Mouse (Mus musculus) midbrain, embryonic 10.5 days (tissue): ENCODE data around the gene Srgap1. TPM values are rescaled to one million over a fixed set of nuclear protein-coding genes. Genes with fewer than 3 reads are reported as not detected.

ENCODE experiments used
- DNase-seq: peaks from one replicate; pipeline ENCODE4 v3.0.0-alpha.2; 2017; ENCODE audit warnings: low spot score
- H3K27ac ChIP-seq: fragments of 300-500 bp; sonication (generic); replicated peaks from 2 replicates; pipeline ENCODE4 v1.5.1; 2016; ENCODE audit warnings: mild to moderate bottlenecking
- H3K27me3 ChIP-seq: fragments of 300-500 bp; sonication (generic); 2 replicates; pipeline ENCODE4 v1.6.1; 2016; ENCODE audit warnings: low read depth, mild to moderate bottlenecking; ENCODE audit not compliant: poor library complexity, severe bottlenecking
- H3K36me3 ChIP-seq: fragments of 300-500 bp; sonication (generic); 2 replicates; pipeline ENCODE4 v1.6.1; 2016; ENCODE audit warnings: mild to moderate bottlenecking, moderate library complexity
- H3K4me1 ChIP-seq: fragments of 300-500 bp; sonication (generic); 2 replicates; pipeline ENCODE4 v1.6.1; 2016
- H3K4me3 ChIP-seq: fragments of 300-500 bp; sonication (generic); 2 replicates; pipeline ENCODE4 v1.5.1; 2016; ENCODE audit warnings: mild to moderate bottlenecking, moderate library complexity
- H3K9me3 ChIP-seq: fragments of 300-500 bp; sonication (generic); replicated peaks from 2 replicates; pipeline ENCODE4 v1.6.1; 2016; ENCODE audit warnings: mild to moderate bottlenecking
- WGBS: fragments of 180-500 bp; shearing (Covaris S2); methylation state at CpG from one replicate; pipeline ENCODE4 v1.1.7; 2016; 5-methylcytosine and 5-hydroxymethylcytosine counted together
- polyA plus RNA-seq: library from polyadenylated mRNA; unstranded; fragments of >200 nt; fragmentation: Nextera tagmentation; extraction: Ambion mirVana; gene quantifications from 2 replicates; pipeline ENCODE4 v1.2.1, GENCODE M21; 2016

Gene Srgap1
- polyA plus RNA-seq, 1 experiment from 2014 or later: 11.5 TPM

DNA sequence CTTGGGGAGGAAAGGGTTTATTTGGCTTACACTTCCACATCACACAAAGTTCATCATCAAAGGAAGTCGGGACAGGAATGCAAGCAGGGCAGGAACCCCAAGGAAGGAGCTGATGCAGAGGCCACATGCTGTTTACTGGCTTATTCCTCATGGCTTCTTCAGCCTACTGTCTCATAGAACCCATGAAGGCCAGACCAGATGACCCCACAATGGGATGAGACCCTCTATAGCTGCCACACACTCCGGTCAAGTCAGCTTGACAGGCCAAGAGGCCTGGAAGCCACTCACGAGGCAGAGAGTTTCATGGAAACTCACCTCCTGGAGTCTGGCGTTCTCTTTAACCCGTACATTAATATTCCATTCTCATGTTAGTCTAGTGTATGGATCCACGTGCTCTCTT is 34.8 kb downstream of the Srgap1 start:
- Histone ChIP-seq H3K36me3 (no peaks in the 10 kb centered on the region; the same call in 1 of the 2 replicates), H3K27ac (no peak overlapping the region), H3K27me3 (no peaks in the 10 kb centered on the region), H3K4me1 (peaks cover 23% of the 10 kb centered on the region), H3K4me3 (no peak overlapping the region), H3K9me3 (no peaks in the 10 kb centered on the region)
- 93% methylated on average over 6 of the region's 6 CpGs for WGBS
- no peak for DNase-seq

DNA sequence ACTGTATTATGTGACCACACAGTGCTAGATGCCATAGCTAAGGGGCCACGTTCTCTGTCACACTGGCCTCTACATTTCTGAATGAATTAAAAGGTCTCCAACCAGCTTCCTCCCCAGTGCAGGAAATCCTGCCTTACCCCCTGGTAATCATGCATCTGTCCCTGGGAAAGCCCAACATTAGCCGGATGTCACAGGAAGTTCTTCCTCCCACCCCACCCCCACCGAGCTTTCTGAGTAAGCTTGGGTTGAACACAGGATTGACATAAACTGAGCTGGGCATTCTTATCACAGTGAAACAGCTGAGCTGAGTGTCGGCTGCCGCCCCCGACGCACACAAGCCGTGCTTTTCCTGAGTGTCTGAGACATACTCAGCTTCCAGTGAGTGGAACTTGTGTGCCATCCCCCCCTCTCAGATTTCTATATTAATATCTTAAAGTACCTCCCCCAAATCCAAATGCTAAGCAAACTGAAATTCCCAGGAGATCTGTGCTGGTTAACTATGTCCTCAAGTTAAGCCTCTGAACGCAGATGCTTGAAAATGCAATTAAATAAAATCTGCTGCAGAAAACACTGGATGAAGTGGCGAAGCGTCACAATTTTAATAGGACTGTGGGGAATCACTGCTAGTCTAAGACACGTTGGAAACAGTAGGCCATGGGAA is 38.3 kb downstream of the Srgap1 start:
- Histone ChIP-seq H3K27me3 (no peaks in the 10 kb centered on the region), H3K9me3 (no peaks in the 10 kb centered on the region), H3K27ac (peak overlapping the region; percentile 47; the same call in 1 of the 2 replicates), H3K36me3 (no peaks in the 10 kb centered on the region; the same call in 1 of the 2 replicates), H3K4me1 (peaks cover 25% of the 10 kb centered on the region), H3K4me3 (no peak overlapping the region)
- WGBS: 75% methylated on average over 12 of the region's 12 CpGs
- no peak for DNase-seq

DNA sequence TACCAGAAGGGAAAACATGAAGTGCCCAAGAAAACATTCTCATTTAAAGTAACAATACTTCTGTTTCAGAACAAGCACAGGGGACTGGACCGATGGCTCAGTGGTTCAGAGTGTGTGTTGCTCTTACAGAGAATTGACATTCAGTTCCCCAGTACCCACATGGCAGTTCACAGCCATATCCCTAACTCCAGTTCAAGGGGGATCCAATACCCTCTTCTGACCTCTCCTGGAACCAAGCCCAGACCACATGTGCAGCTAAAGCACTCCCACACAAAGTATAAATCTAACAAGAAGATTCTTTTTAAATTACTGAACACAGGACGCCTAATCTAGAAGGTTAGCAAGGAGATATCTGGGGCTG is 38.8 kb downstream of the Srgap1 start:
- Histone ChIP-seq H3K36me3 (no peaks in the 10 kb centered on the region; the same call in 1 of the 2 replicates), H3K4me1 (peaks cover 25% of the 10 kb centered on the region), H3K9me3 (no peaks in the 10 kb centered on the region), H3K4me3 (no peak overlapping the region), H3K27me3 (no peaks in the 10 kb centered on the region), H3K27ac (no peak overlapping the region)
- DNase-seq: no peak
- 84% methylated on average over 2 of the region's 2 CpGs for WGBS

DNA sequence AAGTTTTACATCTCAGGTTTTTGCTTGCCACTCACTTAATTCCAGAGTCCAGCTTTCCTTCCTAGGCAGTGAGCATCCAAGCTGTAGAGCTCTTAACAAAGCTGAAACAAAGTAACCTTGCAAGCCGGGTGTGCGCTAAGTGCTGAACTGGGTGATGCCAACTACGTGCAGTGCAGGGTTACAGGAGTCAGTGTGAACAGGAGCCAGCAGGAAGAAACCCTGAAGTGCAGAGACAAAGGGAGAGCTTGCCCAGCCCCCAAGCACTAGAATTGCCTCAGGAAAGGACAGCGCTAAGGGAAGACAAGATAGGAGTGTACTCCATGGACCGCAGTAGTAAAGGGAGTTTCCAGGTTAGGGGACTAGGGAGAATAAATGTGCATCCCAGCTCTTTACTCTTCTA is 40.5 kb downstream of the Srgap1 start:
- WGBS: 50% methylated on average over 5 of the region's 5 CpGs
- DNase-seq: no peak

DNA sequence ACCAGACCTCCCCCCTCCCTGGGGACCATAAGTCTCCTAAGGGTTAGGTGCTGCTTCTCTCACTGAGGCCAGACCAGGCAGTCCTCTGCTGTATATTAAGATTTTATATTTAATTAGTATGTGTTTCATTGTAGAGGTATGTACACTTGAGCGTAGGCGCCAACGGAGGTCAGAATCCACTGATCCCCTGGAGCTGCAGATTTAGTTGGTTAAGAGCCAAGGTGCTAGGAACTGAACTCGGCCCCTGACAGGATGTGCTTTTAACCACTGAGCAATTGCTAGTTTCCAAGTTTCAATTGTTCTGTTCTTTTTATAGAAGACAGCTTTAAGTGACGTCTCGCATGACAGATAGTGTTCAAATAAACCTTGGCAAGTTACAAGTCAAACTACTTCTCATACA is 41.0 kb downstream of the Srgap1 start:
- WGBS: 91% methylated on average over 6 of the region's 6 CpGs
- H3K4me1 ChIP-seq: peaks cover 25% of the 10 kb centered on the region
- peaks cover 7% of the 10 kb centered on the region for H3K9me3 ChIP-seq
- no peak overlapping the region for H3K4me3 ChIP-seq
- DNase-seq: no peak
- no peaks in the 10 kb centered on the region for H3K27me3 ChIP-seq
- peaks cover 15% of the 10 kb centered on the region for H3K36me3 ChIP-seq
- no peak overlapping the region for H3K27ac ChIP-seq

More for the DNA sequence above, 40.5 kb downstream of the Srgap1 start:
- Histone ChIP-seq H3K36me3 (peaks cover 15% of the 10 kb centered on the region), H3K27me3 (no peaks in the 10 kb centered on the region), H3K4me1 (peaks cover 25% of the 10 kb centered on the region), H3K9me3 (peaks cover 7% of the 10 kb centered on the region), H3K27ac (peak overlapping the region; percentile 9; the same call in 1 of the 2 replicates), H3K4me3 (no peak overlapping the region)

DNA sequence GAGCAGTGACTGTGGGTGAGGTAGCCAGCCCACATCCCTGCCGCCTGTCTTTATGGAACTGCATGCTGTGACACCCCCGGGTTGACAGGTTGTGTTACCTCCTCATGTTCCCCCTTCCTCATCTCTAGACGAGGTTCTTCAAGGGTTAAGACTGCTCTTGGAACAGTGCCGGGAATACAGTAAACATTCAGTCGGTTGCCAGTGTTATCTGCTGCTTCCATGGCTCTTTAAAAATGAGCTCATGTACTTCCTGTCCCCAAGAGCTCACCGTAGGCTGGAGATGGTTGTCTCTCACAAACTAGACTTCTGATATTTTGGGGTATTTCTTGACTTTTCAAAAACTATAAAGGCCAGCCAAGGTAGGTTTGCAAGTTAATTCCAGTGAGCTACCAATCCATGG is 41.6 kb downstream of the Srgap1 start:
- H3K36me3 ChIP-seq: peaks cover 15% of the 10 kb centered on the region
- H3K9me3 ChIP-seq: peaks cover 7% of the 10 kb centered on the region
- H3K27ac ChIP-seq: no peak overlapping the region
- peaks cover 25% of the 10 kb centered on the region for H3K4me1 ChIP-seq
- H3K4me3 ChIP-seq: no peak overlapping the region
- no peaks in the 10 kb centered on the region for H3K27me3 ChIP-seq
- WGBS: 84% methylated on average over 6 of the region's 6 CpGs
- DNase-seq: no peak

DNA sequence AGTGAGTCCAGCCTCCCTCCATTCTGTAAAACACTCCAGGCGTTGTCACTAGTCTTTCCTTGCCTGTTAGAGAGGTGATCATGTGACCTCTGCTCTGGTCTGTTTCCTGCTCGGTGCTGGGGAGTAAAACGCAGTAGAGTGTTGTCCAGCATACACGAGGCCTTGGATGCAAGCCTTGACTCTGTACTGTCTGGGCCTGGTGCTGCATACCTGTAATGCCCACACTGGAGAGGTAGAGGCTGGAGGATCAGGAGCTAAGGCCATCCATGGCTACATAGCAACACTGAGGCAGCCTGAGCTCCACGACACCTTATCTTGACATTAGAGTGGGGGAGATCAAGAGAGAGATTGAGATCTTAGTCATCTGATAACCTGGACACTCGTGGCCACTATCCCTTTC is 44.2 kb downstream of the Srgap1 start:
- DNase-seq: no peak
- H3K4me3 ChIP-seq: no peak overlapping the region
- H3K36me3 ChIP-seq: peaks cover 15% of the 10 kb centered on the region
- H3K27ac ChIP-seq: no peak overlapping the region
- peaks cover 33% of the 10 kb centered on the region for H3K4me1 ChIP-seq
- no peaks in the 10 kb centered on the region for H3K27me3 ChIP-seq
- peaks cover 7% of the 10 kb centered on the region for H3K9me3 ChIP-seq
- 87% methylated on average over 6 of the region's 6 CpGs for WGBS

DNA sequence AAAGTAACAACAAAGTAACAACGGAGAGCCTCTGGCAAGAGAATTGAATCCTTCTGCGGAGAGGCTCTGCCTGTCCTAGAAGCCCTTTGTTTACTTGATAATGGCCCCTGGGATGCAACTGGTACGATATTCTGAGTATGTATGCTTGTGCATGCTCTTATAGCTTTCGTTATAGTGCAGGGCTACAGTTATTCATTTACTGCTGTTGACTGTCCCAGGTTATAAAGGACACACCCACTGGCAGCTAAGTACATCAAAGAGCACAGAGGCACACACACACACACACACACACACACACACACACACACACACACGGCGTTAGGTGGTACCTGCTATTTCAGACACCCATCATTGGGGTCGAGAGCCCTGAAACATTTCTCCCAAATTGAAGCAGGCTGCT is 48.3 kb downstream of the Srgap1 start:
- Histone ChIP-seq H3K4me1 (peaks cover 64% of the 10 kb centered on the region), H3K9me3 (peaks cover 7% of the 10 kb centered on the region), H3K36me3 (peaks cover 15% of the 10 kb centered on the region), H3K27me3 (no peaks in the 10 kb centered on the region), H3K4me3 (no peak overlapping the region), H3K27ac (no peak overlapping the region)
- no peak for DNase-seq
- WGBS: 71% methylated on average over 7 of the region's 7 CpGs

DNA sequence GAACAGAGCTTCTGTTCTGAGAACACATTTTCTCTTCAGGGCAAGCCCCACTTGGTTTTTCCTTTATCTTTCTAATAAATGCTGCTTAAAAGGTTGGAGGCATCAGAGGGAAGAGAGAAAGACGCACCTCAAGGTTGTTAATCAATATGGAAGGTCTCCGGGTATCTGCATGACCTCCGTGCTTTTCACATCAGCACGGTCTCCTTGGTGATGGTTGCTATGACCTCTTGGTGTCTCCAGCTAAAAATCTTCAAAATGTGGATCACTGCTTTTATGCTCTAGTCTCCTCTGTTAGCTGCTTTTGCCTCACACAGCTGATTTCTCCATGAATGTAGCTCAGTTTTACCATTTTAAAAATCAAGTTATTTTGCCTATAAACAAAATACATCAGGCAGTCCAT is 50.6 kb downstream of the Srgap1 start:
- Histone ChIP-seq H3K4me1 (peaks cover 70% of the 10 kb centered on the region), H3K4me3 (peak overlapping the region; percentile 17; the same call in 1 of the 2 replicates), H3K9me3 (no peaks in the 10 kb centered on the region), H3K36me3 (no peaks in the 10 kb centered on the region), H3K27ac (peak overlapping the region; percentile 70), H3K27me3 (no peaks in the 10 kb centered on the region)
- 23% methylated on average over 4 of the region's 4 CpGs for WGBS
- peak; percentile 70 for DNase-seq

DNA sequence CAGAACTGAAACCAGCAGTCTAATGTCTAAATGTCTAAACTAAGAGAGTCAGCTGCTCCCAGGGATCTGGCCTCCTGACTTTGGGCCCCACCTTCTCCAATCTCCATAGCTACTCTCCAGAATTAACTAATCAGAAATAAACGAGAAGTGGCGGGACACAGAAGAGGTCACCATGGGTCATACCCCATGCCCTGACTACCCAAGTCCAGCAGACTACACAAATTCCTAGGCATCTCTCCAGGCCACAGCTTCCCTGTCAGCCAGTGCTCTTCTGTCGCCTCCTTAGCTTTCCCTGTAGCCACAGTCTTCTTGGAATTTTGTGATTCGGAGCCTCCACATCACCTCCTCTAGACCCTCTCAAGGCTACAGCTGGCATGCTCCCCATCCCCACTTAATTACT is 51.7 kb downstream of the Srgap1 start:
- no peak overlapping the region; the same call in 1 of the 2 replicates for H3K4me3 ChIP-seq
- H3K27me3 ChIP-seq: no peaks in the 10 kb centered on the region
- WGBS: 13% methylated on average over 4 of the region's 4 CpGs
- peak; percentile 44 for DNase-seq
- H3K9me3 ChIP-seq: no peaks in the 10 kb centered on the region
- H3K36me3 ChIP-seq: no peaks in the 10 kb centered on the region
- H3K27ac ChIP-seq: peak overlapping the region; percentile 70
- peaks cover 70% of the 10 kb centered on the region for H3K4me1 ChIP-seq

DNA sequence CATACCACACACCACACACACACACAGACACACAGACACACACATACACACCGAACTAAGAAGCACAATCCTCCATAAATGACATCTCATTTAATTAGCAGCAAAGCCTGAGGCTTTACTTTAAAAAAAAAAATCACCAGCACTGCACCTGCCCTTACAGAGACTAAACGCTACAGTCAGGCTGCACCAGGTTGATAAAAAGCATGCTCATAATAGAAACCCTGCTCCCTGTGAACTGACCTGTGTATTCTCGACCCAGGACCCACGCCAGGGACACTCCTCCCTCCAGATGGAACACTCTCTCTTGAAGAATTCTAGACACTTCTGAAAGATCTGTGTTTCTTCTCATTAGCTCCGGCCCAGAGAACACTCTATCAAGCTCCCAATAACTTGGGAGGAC is 52.5 kb downstream of the Srgap1 start:
- Histone ChIP-seq H3K27ac (no peak overlapping the region), H3K4me1 (peaks cover 64% of the 10 kb centered on the region), H3K36me3 (no peaks in the 10 kb centered on the region), H3K9me3 (no peaks in the 10 kb centered on the region), H3K27me3 (no peaks in the 10 kb centered on the region), H3K4me3 (no peak overlapping the region)
- no peak for DNase-seq
- WGBS: 60% methylated on average over 5 of the region's 5 CpGs

DNA sequence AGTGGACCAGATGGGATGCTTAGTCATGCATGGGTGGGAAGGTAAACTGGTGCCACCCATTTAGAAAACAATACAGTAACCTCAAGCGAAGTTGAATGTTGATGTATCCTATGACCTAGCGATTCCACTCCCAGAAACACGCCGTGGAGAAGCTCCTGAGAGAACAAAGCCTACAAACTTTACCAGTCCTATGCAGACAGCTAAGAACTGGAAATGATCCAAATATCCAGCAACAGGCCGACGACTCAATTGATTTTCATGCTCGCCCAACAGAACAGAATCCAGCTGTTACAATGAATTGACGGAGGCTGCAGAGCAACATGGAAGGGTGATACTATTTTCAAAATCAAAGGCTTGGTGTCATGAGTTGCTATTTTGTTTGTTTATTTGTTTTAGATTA is 54.5 kb downstream of the Srgap1 start:
- Histone ChIP-seq H3K36me3 (no peaks in the 10 kb centered on the region), H3K9me3 (no peaks in the 10 kb centered on the region), H3K27ac (no peak overlapping the region), H3K4me1 (peaks cover 44% of the 10 kb centered on the region), H3K27me3 (no peaks in the 10 kb centered on the region), H3K4me3 (no peak overlapping the region)
- no peak for DNase-seq
- 89% methylated on average over 8 of the region's 8 CpGs for WGBS

DNA sequence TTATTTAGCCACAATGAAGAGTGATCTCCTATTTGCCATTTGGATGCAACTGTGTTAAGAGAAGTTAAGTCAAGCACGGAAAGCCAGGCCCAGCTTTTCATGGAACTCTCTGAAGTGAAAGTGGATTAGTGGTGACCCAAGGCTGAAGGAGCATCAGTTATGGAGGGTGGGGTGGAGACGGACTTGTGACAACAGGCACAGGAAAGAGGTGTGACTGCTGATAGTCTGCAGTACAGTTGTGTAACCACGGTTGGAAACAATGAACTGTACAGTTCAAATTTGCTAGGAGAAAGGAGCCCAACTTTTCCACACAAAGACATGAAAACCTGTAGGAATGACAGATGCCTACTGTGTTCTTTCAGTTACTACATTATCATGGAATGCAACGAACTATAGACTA is 60.1 kb downstream of the Srgap1 start:
- Histone ChIP-seq H3K27ac (no peak overlapping the region), H3K36me3 (0 out of 2 replicates have a peak, but pooled peaks cover 3% of the 10 kb centered on the region), H3K4me3 (no peak overlapping the region), H3K27me3 (no peaks in the 10 kb centered on the region), H3K4me1 (peaks cover 9% of the 10 kb centered on the region), H3K9me3 (0 out of 2 replicates have a peak, but pooled peaks cover 3% of the 10 kb centered on the region)
- DNase-seq: no peak
- WGBS: 55% methylated on average over 4 of the region's 4 CpGs
